Mouse (Mus musculus) spleen, adult 2 months (tissue): ENCODE data around the gene Ubxn10. TPM values are rescaled to one million over a fixed set of nuclear protein-coding genes. Genes with fewer than 3 reads are reported as not detected.

Experiments
- DNase-seq, 2 experiments: peaks; one replicate each; pipeline versions ENCODE4 v3.0.0 to v3.0.0-alpha.2; 2012 to 2021; ENCODE audit warnings: low spot score in 2 of 2, low read depth in 1 of 2
- H3K27ac ChIP-seq: fragments of 200-500 bp; 2 replicates; pipeline ENCODE4 v1.5.1; 2012; ENCODE audit warnings: low read length, inconsistent platforms; ENCODE audit not compliant: insufficient read depth
- H3K27me3 ChIP-seq: fragments of 200-500 bp; 2 replicates; pipeline ENCODE4 v1.6.1; 2012; ENCODE audit warnings: mild to moderate bottlenecking, moderate library complexity, low read length, inconsistent platforms; ENCODE audit not compliant: control insufficient read depth, insufficient read depth
- H3K36me3 ChIP-seq: fragments of 200-500 bp; 2 replicates; pipeline ENCODE4 v1.6.1; 2012; ENCODE audit warnings: mild to moderate bottlenecking, low read length, inconsistent platforms; ENCODE audit not compliant: control insufficient read depth, insufficient read depth
- H3K4me1 ChIP-seq: fragments of 200-500 bp; 2 replicates; pipeline ENCODE4 v1.6.1; 2011; ENCODE audit warnings: inconsistent platforms; ENCODE audit not compliant: control insufficient read depth, insufficient read depth, insufficient read length
- H3K4me3 ChIP-seq: fragments of 200-500 bp; 2 replicates; pipeline ENCODE4 v1.5.1; 2011; ENCODE audit warnings: mild to moderate bottlenecking, inconsistent platforms; ENCODE audit not compliant: insufficient read depth, insufficient read length; ENCODE audit errors: extremely low read depth
- CTCF ChIP-seq: fragments of 200-500 bp; IDR thresholded peaks from 2 replicates; pipeline ENCODE4 v1.5.1; 2011; ENCODE audit warnings: mild to moderate bottlenecking, inconsistent platforms; ENCODE audit not compliant: insufficient read depth, insufficient read length, insufficient replicate concordance; ENCODE audit errors: extremely low read depth
- POLR2A ChIP-seq: fragments of 200-500 bp; IDR thresholded peaks from 2 replicates; pipeline ENCODE4 v1.6.1; 2011; ENCODE audit warnings: low read depth, low read length, inconsistent platforms
- WGBS: fragments of 180-500 bp; shearing (Covaris S2); methylation state at CpG from one replicate; pipeline ENCODE4 v1.1.7; 2018; 5-methylcytosine and 5-hydroxymethylcytosine counted together
- polyA plus RNA-seq: library from polyadenylated mRNA; depleted of rRNA; stranded (reverse); fragments of >200 nt; gene quantifications from 2 replicates; pipeline ENCODE4 v1.2.3, GENCODE M21; 2012

Ubxn10 gene
- polyA plus RNA-seq, 1 experiment: 0.21 TPM

GRCm38 (mm10) chr4:138711051-138711820 is 25.7 kb downstream of the Ubxn10 start:
- no peak for DNase-seq
- TF ChIP-seq CTCF (no peak), POLR2A (no peak)
- Histone ChIP-seq H3K27ac (no peak overlapping the region), H3K4me3 (no peak overlapping the region), H3K36me3 (no peaks in the 10 kb centered on the region), H3K4me1 (no peaks in the 10 kb centered on the region), H3K27me3 (no peaks in the 10 kb centered on the region)
- WGBS: 66% methylated on average over 17 of the region's 17 CpGs

GRCm38 (mm10) chr4:138710633-138711032 is 26.3 kb downstream of the Ubxn10 start:
- no peaks in the 10 kb centered on the region for H3K27me3 ChIP-seq
- H3K4me3 ChIP-seq: no peak overlapping the region
- 85% methylated on average over 11 of the region's 11 CpGs for WGBS
- no peaks in the 10 kb centered on the region for H3K4me1 ChIP-seq
- no peaks in the 10 kb centered on the region for H3K36me3 ChIP-seq
- DNase-seq: no peak
- no peak overlapping the region for H3K27ac ChIP-seq
- TF ChIP-seq POLR2A (no peak), CTCF (no peak)

- Histone ChIP-seq H3K4me1 (no peaks in the 10 kb centered on the region), H3K36me3 (no peaks in the 10 kb centered on the region), H3K27ac (no peak overlapping the region), H3K4me3 (no peak overlapping the region), H3K27me3 (no peaks in the 10 kb centered on the region)
- no peak for DNase-seq
- 82% methylated on average over 7 of the region's 7 CpGs for WGBS
- TF ChIP-seq POLR2A (no peak), CTCF (no peak)
Observed at GRCm38 (mm10) chr4:138709944-138710343, 27.0 kb downstream of the Ubxn10 start.

- Histone ChIP-seq H3K4me3 (no peak overlapping the region), H3K36me3 (no peaks in the 10 kb centered on the region), H3K27me3 (no peaks in the 10 kb centered on the region), H3K27ac (no peak overlapping the region), H3K4me1 (no peaks in the 10 kb centered on the region)
- WGBS: 79% methylated on average over 11 of the region's 11 CpGs
- no peak for TF ChIP-seq POLR2A
- TF ChIP-seq CTCF: no peak
- no peak for DNase-seq
Observed at GRCm38 (mm10) chr4:138709246-138709645, 27.7 kb downstream of the Ubxn10 start.

GRCm38 (mm10) chr4:138708636-138709035 is 28.3 kb downstream of the Ubxn10 start:
- 10% methylated on average over 7 of the region's 7 CpGs for WGBS
- no peak overlapping the region for H3K27ac ChIP-seq

GRCm38 (mm10) chr4:138706620-138707019 is 30.3 kb downstream of the Ubxn10 start:
- TF ChIP-seq CTCF (no peak), POLR2A (no peak)
- no peaks in the 10 kb centered on the region for H3K4me1 ChIP-seq
- 92% methylated on average over 8 of the region's 8 CpGs for WGBS
- no peaks in the 10 kb centered on the region for H3K27me3 ChIP-seq
- DNase-seq: no peak
- no peaks in the 10 kb centered on the region for H3K36me3 ChIP-seq
- H3K4me3 ChIP-seq: no peak overlapping the region
- no peak overlapping the region for H3K27ac ChIP-seq

More at GRCm38 (mm10) chr4:138708636-138709035, 28.3 kb downstream of the Ubxn10 start:
- no peaks in the 10 kb centered on the region for H3K27me3 ChIP-seq
- H3K36me3 ChIP-seq: no peaks in the 10 kb centered on the region
- H3K4me3 ChIP-seq: no peak overlapping the region
- no peaks in the 10 kb centered on the region for H3K4me1 ChIP-seq
- DNase-seq: peak in 1 of 2 experiments; percentile 10
- TF ChIP-seq CTCF (peak; percentile 19; the same call in 1 of the 2 replicates), POLR2A (no peak)

- Histone ChIP-seq H3K27me3 (no peaks in the 10 kb centered on the region), H3K4me3 (no peak overlapping the region), H3K4me1 (no peaks in the 10 kb centered on the region), H3K27ac (no peak overlapping the region), H3K36me3 (no peaks in the 10 kb centered on the region)
- TF ChIP-seq POLR2A: no peak
- TF ChIP-seq CTCF: no peak
- no peak for DNase-seq
- WGBS: 86% methylated on average over 4 of the region's 4 CpGs
Observed at GRCm38 (mm10) chr4:138704169-138704568, 32.8 kb downstream of the Ubxn10 start.
